Mouse (Mus musculus): ENCODE results near the gene Shbg. TPM values are rescaled to one million over a fixed set of nuclear protein-coding genes. Genes with fewer than 3 reads are reported as not detected.

The Shbg gene
- total and polyA plus RNA-seq, 2 experiments from 2014 or later: not detected

GRCm38 (mm10) chr11:69579128-69580017 lies 38.3 kb downstream of the Shbg start:
- DNase-seq: peak; percentile 98
- H3K4me1 ChIP-seq (ENCODE audit: insufficient read depth): peaks cover 4% of the 10 kb centered on the region; the same call in 1 of the 2 replicates

GRCm38 (mm10) chr11:69578301-69578700 lies 39.4 kb downstream of the Shbg start:
- Histone ChIP-seq H3K4me3 (ENCODE audit: low read depth, low read length) (peak overlapping the region; percentile 79), H3K27me3 (ENCODE audit: insufficient read depth, low read length) (no peaks in the 10 kb centered on the region), H3K9me3 (ENCODE audit: low read length) (no peaks in the 10 kb centered on the region)

More at GRCm38 (mm10) chr11:69579128-69580017, 38.3 kb downstream of the Shbg start:
- TF ChIP-seq CTCF (IDR thresholded peaks at IDR 0.05; ENCODE audit: low read depth): peak; percentile 100
- Histone ChIP-seq H3K4me3 (ENCODE audit: low read depth, low read length) (peak overlapping the region; percentile 79), H3K9ac (peak overlapping the region; percentile 72), H3K9me3 (ENCODE audit: low read length) (no peaks in the 10 kb centered on the region), H3K36me3 (ENCODE audit: insufficient read depth) (no peaks in the 10 kb centered on the region), H3K27me3 (ENCODE audit: insufficient read depth, low read length) (no peaks in the 10 kb centered on the region), H3K27ac (ENCODE audit: low read depth, low read length) (peak overlapping the region; percentile 92), H3K4me2 (ENCODE audit: low read depth) (peak overlapping the region; percentile 95)
- ATAC-seq: peak; percentile 95
- 1% methylated on average over 39 of the region's 39 CpGs for WGBS

GRCm38 (mm10) chr11:69576307-69576706 lies 41.4 kb downstream of the Shbg start:
- Histone ChIP-seq H3K27me3 (ENCODE audit: insufficient read depth, low read length) (no peaks in the 10 kb centered on the region), H3K27ac (ENCODE audit: low read depth, low read length) (no peak overlapping the region), H3K9ac (0 out of 2 replicates have a peak overlapping the region, but pooled peaks have one; percentile 10), H3K36me3 (ENCODE audit: insufficient read depth) (no peaks in the 10 kb centered on the region), H3K4me1 (ENCODE audit: insufficient read depth) (peaks cover 4% of the 10 kb centered on the region; the same call in 1 of the 2 replicates), H3K9me3 (ENCODE audit: low read length) (no peaks in the 10 kb centered on the region), H3K4me2 (ENCODE audit: low read depth) (no peak overlapping the region), H3K4me3 (ENCODE audit: low read depth, low read length) (no peak overlapping the region)
- ATAC-seq (no peak), DNase-seq (no peak)
- no peak for TF ChIP-seq CTCF (IDR thresholded peaks at IDR 0.05; ENCODE audit: low read depth)
- 78% methylated on average over 5 of the region's 5 CpGs for WGBS

More at GRCm38 (mm10) chr11:69578301-69578700, 39.4 kb downstream of the Shbg start:
- Histone ChIP-seq H3K9ac (peak overlapping the region; percentile 72), H3K4me1 (ENCODE audit: insufficient read depth) (peaks cover 4% of the 10 kb centered on the region; the same call in 1 of the 2 replicates), H3K27ac (ENCODE audit: low read depth, low read length) (no peak overlapping the region), H3K4me2 (ENCODE audit: low read depth) (peak overlapping the region; percentile 95), H3K36me3 (ENCODE audit: insufficient read depth) (no peaks in the 10 kb centered on the region)
- TF ChIP-seq CTCF (IDR thresholded peaks at IDR 0.05; ENCODE audit: low read depth): no peak
- 17% methylated on average over 15 of the region's 15 CpGs for WGBS
- DNase-seq (no peak), ATAC-seq (no peak)

- H3K4me3 ChIP-seq (ENCODE audit: low read depth, low read length): no peak overlapping the region
- WGBS: 56% methylated on average over 3 of the region's 3 CpGs
- no peak for ATAC-seq
- H3K9me3 ChIP-seq (ENCODE audit: low read length): no peaks in the 10 kb centered on the region
- H3K4me1 ChIP-seq (ENCODE audit: insufficient read depth): peaks cover 4% of the 10 kb centered on the region; the same call in 1 of the 2 replicates
- no peak overlapping the region for H3K4me2 ChIP-seq (ENCODE audit: low read depth)
- peaks cover 7% of the 10 kb centered on the region for H3K36me3 ChIP-seq (ENCODE audit: insufficient read depth)
- H3K27me3 ChIP-seq (ENCODE audit: insufficient read depth, low read length): no peaks in the 10 kb centered on the region
- no peak overlapping the region for H3K9ac ChIP-seq
- H3K27ac ChIP-seq (ENCODE audit: low read depth, low read length): no peak overlapping the region
- DNase-seq: no peak
- peak; percentile 61 for TF ChIP-seq CTCF (IDR thresholded peaks at IDR 0.05; ENCODE audit: low read depth)
Measured at GRCm38 (mm10) chr11:69575220-69575619, 42.5 kb downstream of the Shbg start.

- no peak overlapping the region for H3K4me3 ChIP-seq (ENCODE audit: low read depth, low read length)
Measured at GRCm38 (mm10) chr11:69565131-69565530, 52.6 kb downstream of the Shbg start.

More at GRCm38 (mm10) chr11:69565131-69565530, 52.6 kb downstream of the Shbg start:
- no peaks in the 10 kb centered on the region for H3K27me3 ChIP-seq (ENCODE audit: insufficient read depth, low read length)
- H3K9ac ChIP-seq: no peak overlapping the region
- H3K4me1 ChIP-seq (ENCODE audit: insufficient read depth): peaks cover 11% of the 10 kb centered on the region
- no peaks in the 10 kb centered on the region for H3K9me3 ChIP-seq (ENCODE audit: low read length)
- ATAC-seq (no peak), DNase-seq (no peak)
- no peak overlapping the region for H3K4me2 ChIP-seq (ENCODE audit: low read depth)
- peaks cover 45% of the 10 kb centered on the region for H3K36me3 ChIP-seq (ENCODE audit: insufficient read depth)
- no peak overlapping the region for H3K27ac ChIP-seq (ENCODE audit: low read depth, low read length)
- no peak for TF ChIP-seq CTCF (IDR thresholded peaks at IDR 0.05; ENCODE audit: low read depth)
- WGBS: 76% methylated on average over 8 of the region's 8 CpGs

MicroRNAs encoded within 50 kb of the gene (microRNA counts, 519-probe panel; counts per million panel counts)
- microRNA mmu-miR-1934 (not detected), microRNA mmu-miR-467f (2,341 counts per million, percentile 19 among the panel's probes with 10 or more counts)

Small RNA genes within 50 kb of the gene (microRNA-seq; reads per million reads assigned to microRNA genes)
- gene Mir1934 (1.7 to 3.1 reads per million in 2 experiments), gene Mir467f (0 reads per million in 2 experiments)

Other genes with a start within 250 kb of the Shbg start
Only the 30 nearest of the 33 such genes appear.
- 47.7 and 59.2 TPM in 2 replicates for gene Naa38, start 222.4 kb downstream of the Shbg start, total RNA-seq (2014; rRNA removed)
- 125 and 141 TPM in 2 replicates for gene Naa38, start 222.4 kb downstream of the Shbg start, polyA plus RNA-seq (2015; fragmentation: Nextera tagmentation; extraction: Ambion mirVana)
- 21.1 and 28.9 TPM in 2 replicates for gene Cyb5d1, start 222.3 kb downstream of the Shbg start, total RNA-seq (2014; rRNA removed)
- 17.0 and 24.2 TPM in 2 replicates for gene Cyb5d1, start 222.3 kb downstream of the Shbg start, polyA plus RNA-seq (2015; fragmentation: Nextera tagmentation; extraction: Ambion mirVana)
- 2.0 and 2.4 TPM in 2 replicates for gene Tmem88, start 219.7 kb downstream of the Shbg start, total RNA-seq (2014; rRNA removed)
- gene Tmem88, start 219.7 kb downstream of the Shbg start, polyA plus RNA-seq (2015; fragmentation: Nextera tagmentation; extraction: Ambion mirVana): 6.8 and 7.7 TPM in 2 replicates
- gene Kdm6b, start 204.2 kb downstream of the Shbg start, total RNA-seq (2014; rRNA removed): 10.2 and 15.0 TPM in 2 replicates
- 18.1 and 30.2 TPM in 2 replicates for gene Kdm6b, start 204.2 kb downstream of the Shbg start, polyA plus RNA-seq (2015; fragmentation: Nextera tagmentation; extraction: Ambion mirVana)
- 9.5 and 12.3 TPM in 2 replicates for gene Dnah2, start 68.8 kb downstream of the Shbg start, total RNA-seq (2014; rRNA removed)
- 1.8 and 3.0 TPM in 2 replicates for gene Dnah2, start 68.8 kb downstream of the Shbg start, polyA plus RNA-seq (2015; fragmentation: Nextera tagmentation; extraction: Ambion mirVana)
- 137 and 184 TPM in 2 replicates for gene Efnb3, start 57.7 kb downstream of the Shbg start, total RNA-seq (2014; rRNA removed)
- 149 and 171 TPM in 2 replicates for gene Efnb3, start 57.7 kb downstream of the Shbg start, polyA plus RNA-seq (2015; fragmentation: Nextera tagmentation; extraction: Ambion mirVana)
- 10.5 and 13.1 TPM in 2 replicates for gene Wrap53, start 37.6 kb downstream of the Shbg start, total RNA-seq (2014; rRNA removed)
- 14.6 and 17.3 TPM in 2 replicates for gene Wrap53, start 37.6 kb downstream of the Shbg start, polyA plus RNA-seq (2015; fragmentation: Nextera tagmentation; extraction: Ambion mirVana)
- gene Trp53, start 37.5 kb downstream of the Shbg start, total RNA-seq (2014; rRNA removed): 40.1 and 43.1 TPM in 2 replicates
- gene Trp53, start 37.5 kb downstream of the Shbg start, polyA plus RNA-seq (2015; fragmentation: Nextera tagmentation; extraction: Ambion mirVana): 52.4 and 59.8 TPM in 2 replicates
- 38.9 and 74.0 TPM in 2 replicates for gene Atp1b2, start 12.0 kb downstream of the Shbg start, total RNA-seq (2014; rRNA removed)
- gene Atp1b2, start 12.0 kb downstream of the Shbg start, polyA plus RNA-seq (2015; fragmentation: Nextera tagmentation; extraction: Ambion mirVana): 83.2 and 106 TPM in 2 replicates
- gene Sat2, start 4.1 kb upstream of the Shbg start, total RNA-seq (2014; rRNA removed): 8.6 and 18.9 TPM in 2 replicates
- gene Sat2, start 4.1 kb upstream of the Shbg start, polyA plus RNA-seq (2015; fragmentation: Nextera tagmentation; extraction: Ambion mirVana): 27.3 and 28.0 TPM in 2 replicates
- 83.9 and 94.5 TPM in 2 replicates for gene Fxr2, start 15.1 kb upstream of the Shbg start, total RNA-seq (2014; rRNA removed)
- gene Fxr2, start 15.1 kb upstream of the Shbg start, polyA plus RNA-seq (2015; fragmentation: Nextera tagmentation; extraction: Ambion mirVana): 23.1 and 25.2 TPM in 2 replicates
- not detected in 2 replicates for gene Sox15, start 37.4 kb upstream of the Shbg start, total RNA-seq (2014; rRNA removed)
- not detected in 2 replicates for gene Sox15, start 37.4 kb upstream of the Shbg start, polyA plus RNA-seq (2015; fragmentation: Nextera tagmentation; extraction: Ambion mirVana)
- gene Mpdu1, start 44.7 kb upstream of the Shbg start, total RNA-seq (2014; rRNA removed): 158 and 214 TPM in 2 replicates
- gene Mpdu1, start 44.7 kb upstream of the Shbg start, polyA plus RNA-seq (2015; fragmentation: Nextera tagmentation; extraction: Ambion mirVana): 118 and 122 TPM in 2 replicates
- 6.4 and 7.7 TPM in 2 replicates for gene Cd68, start 48.2 kb upstream of the Shbg start, total RNA-seq (2014; rRNA removed)
- gene Cd68, start 48.2 kb upstream of the Shbg start, polyA plus RNA-seq (2015; fragmentation: Nextera tagmentation; extraction: Ambion mirVana): 16.0 and 16.3 TPM in 2 replicates
- gene Eif4a1, start 54.5 kb upstream of the Shbg start, total RNA-seq (2014; rRNA removed): 1,003 and 1,045 TPM in 2 replicates
- gene Eif4a1, start 54.5 kb upstream of the Shbg start, polyA plus RNA-seq (2015; fragmentation: Nextera tagmentation; extraction: Ambion mirVana): 614 and 772 TPM in 2 replicates
- 79.2 and 82.4 TPM in 2 replicates for gene Senp3, start 64.2 kb upstream of the Shbg start, total RNA-seq (2014; rRNA removed)
- gene Senp3, start 64.2 kb upstream of the Shbg start, polyA plus RNA-seq (2015; fragmentation: Nextera tagmentation; extraction: Ambion mirVana): 60.6 and 77.6 TPM in 2 replicates
- gene Tnfsf13, start 67.9 kb upstream of the Shbg start, total RNA-seq (2014; rRNA removed): 1.3 TPM in 1 of 2 replicates, not detected in the other
- gene Tnfsf13, start 67.9 kb upstream of the Shbg start, polyA plus RNA-seq (2015; fragmentation: Nextera tagmentation; extraction: Ambion mirVana): 0.48 and 0.61 TPM in 2 replicates
- 3.3 and 6.7 TPM in 2 replicates for gene Tnfsf12, start 77.9 kb upstream of the Shbg start, total RNA-seq (2014; rRNA removed)
- 4.3 and 7.4 TPM in 2 replicates for gene Tnfsf12, start 77.9 kb upstream of the Shbg start, polyA plus RNA-seq (2015; fragmentation: Nextera tagmentation; extraction: Ambion mirVana)
- 0.95 and 4.4 TPM in 2 replicates for gene Tnfsfm13, start 78.2 kb upstream of the Shbg start, total RNA-seq (2014; rRNA removed)
- 1.4 and 2.1 TPM in 2 replicates for gene Tnfsfm13, start 78.2 kb upstream of the Shbg start, polyA plus RNA-seq (2015; fragmentation: Nextera tagmentation; extraction: Ambion mirVana)
- 11.1 and 20.5 TPM in 2 replicates for gene Polr2a, start 140.7 kb upstream of the Shbg start, total RNA-seq (2014; rRNA removed)
- gene Polr2a, start 140.7 kb upstream of the Shbg start, polyA plus RNA-seq (2015; fragmentation: Nextera tagmentation; extraction: Ambion mirVana): 9.1 and 10.0 TPM in 2 replicates
- not detected in 2 replicates for gene Slc35g3, start 144.1 kb upstream of the Shbg start, total RNA-seq (2014; rRNA removed)
- 0.21 TPM in 1 of 2 replicates, not detected in the other for gene Slc35g3, start 144.1 kb upstream of the Shbg start, polyA plus RNA-seq (2015; fragmentation: Nextera tagmentation; extraction: Ambion mirVana)
- gene Zbtb4, start 148.0 kb upstream of the Shbg start, total RNA-seq (2014; rRNA removed): 20.3 and 22.9 TPM in 2 replicates
- gene Zbtb4, start 148.0 kb upstream of the Shbg start, polyA plus RNA-seq (2015; fragmentation: Nextera tagmentation; extraction: Ambion mirVana): 2.1 and 2.7 TPM in 2 replicates
- gene Chrnb1, start 178.0 kb upstream of the Shbg start, total RNA-seq (2014; rRNA removed): 0.33 and 3.8 TPM in 2 replicates
- 0.69 and 1.2 TPM in 2 replicates for gene Chrnb1, start 178.0 kb upstream of the Shbg start, polyA plus RNA-seq (2015; fragmentation: Nextera tagmentation; extraction: Ambion mirVana)
- gene Fgf11, start 184.0 kb upstream of the Shbg start, total RNA-seq (2014; rRNA removed): 10.1 and 15.9 TPM in 2 replicates
- 1.6 and 3.1 TPM in 2 replicates for gene Fgf11, start 184.0 kb upstream of the Shbg start, polyA plus RNA-seq (2015; fragmentation: Nextera tagmentation; extraction: Ambion mirVana)
- 0.23 and 0.76 TPM in 2 replicates for gene Tmem102, start 187.7 kb upstream of the Shbg start, total RNA-seq (2014; rRNA removed)
- 0.74 and 1.2 TPM in 2 replicates for gene Tmem102, start 187.7 kb upstream of the Shbg start, polyA plus RNA-seq (2015; fragmentation: Nextera tagmentation; extraction: Ambion mirVana)
- gene Gm39566, start 197.4 kb upstream of the Shbg start, total RNA-seq (2014; rRNA removed): not detected in 2 replicates
- gene Gm39566, start 197.4 kb upstream of the Shbg start, polyA plus RNA-seq (2015; fragmentation: Nextera tagmentation; extraction: Ambion mirVana): not detected in 2 replicates
- not detected in 2 replicates for gene Spem2, start 200.6 kb upstream of the Shbg start, total RNA-seq (2014; rRNA removed)
- not detected in 2 replicates for gene Spem2, start 200.6 kb upstream of the Shbg start, polyA plus RNA-seq (2015; fragmentation: Nextera tagmentation; extraction: Ambion mirVana)
- gene Spem1, start 204.3 kb upstream of the Shbg start, total RNA-seq (2014; rRNA removed): 0.38 and 0.62 TPM in 2 replicates
- gene Spem1, start 204.3 kb upstream of the Shbg start, polyA plus RNA-seq (2015; fragmentation: Nextera tagmentation; extraction: Ambion mirVana): 0.23 and 0.50 TPM in 2 replicates
- 82.2 and 104 TPM in 2 replicates for gene Nlgn2, start 219.9 kb upstream of the Shbg start, total RNA-seq (2014; rRNA removed)
- gene Nlgn2, start 219.9 kb upstream of the Shbg start, polyA plus RNA-seq (2015; fragmentation: Nextera tagmentation; extraction: Ambion mirVana): 13.0 and 18.2 TPM in 2 replicates
- gene Tmem256, start 220.6 kb upstream of the Shbg start, total RNA-seq (2014; rRNA removed): 117 and 189 TPM in 2 replicates
- 350 and 422 TPM in 2 replicates for gene Tmem256, start 220.6 kb upstream of the Shbg start, polyA plus RNA-seq (2015; fragmentation: Nextera tagmentation; extraction: Ambion mirVana)

All from forebrain, postnatal 0 days (tissue).